Mouse (Mus musculus) megakaryocyte, embryonic 14.5 days (primary cell): ENCODE measurements around the gene Clptm1.

ENCODE experiments used
- FLI1 ChIP-seq: IDR thresholded peaks from 2 replicates; pipeline ENCODE4 v1.6.1; 2012; ENCODE audit warnings: low read length, inconsistent platforms, mixed read lengths
- GATA1 ChIP-seq: IDR thresholded peaks from 3 replicates; pipeline ENCODE4 v1.6.1; 2012; ENCODE audit warnings: mixed read lengths, low read length, inconsistent platforms, borderline replicate concordance

- TF ChIP-seq GATA1, result no peak
- TF ChIP-seq FLI1, result no peak
Observed at GRCm38 (mm10) chr7:19634591-19634990, 30.2 kb downstream of the Clptm1 start.
